Mouse (Mus musculus): ENCODE measurements at regions not wholly inside any gene's neighbourhood (a gene's known extent, or its start where the extent isn't known, plus 50 kb on each side); places are given as distances from the start of the nearest gene placed in this dataset.

DNA sequence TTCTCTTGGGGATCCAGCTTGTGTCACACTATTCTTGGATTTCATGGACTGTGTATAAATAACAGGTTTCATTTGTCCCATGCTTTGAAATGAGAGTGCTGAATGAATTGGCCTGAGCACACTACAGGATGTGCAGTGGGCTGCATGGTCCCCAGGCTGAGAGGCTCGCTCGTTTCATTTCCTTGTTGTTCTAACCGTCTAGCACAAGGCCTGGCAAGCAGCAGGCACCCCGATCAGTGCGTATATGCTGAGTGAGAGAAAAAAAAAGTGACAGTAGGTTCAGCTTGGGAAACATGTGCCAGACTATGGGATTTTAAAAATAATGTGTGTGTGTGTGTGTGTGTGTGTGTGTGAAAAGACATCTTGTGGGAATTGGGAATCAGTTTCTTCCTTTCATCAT is 71.1 kb upstream of the Tut7 start:
- TF ChIP-seq TAL1 (IDR thresholded peaks at IDR 0.05; ENCODE audit: low read length) (no peak), GATA1 (IDR thresholded peaks at IDR 0.05; ENCODE audit: low read length) (no peak)
